Mouse (Mus musculus): ENCODE results near the gene Tmprss9. TPM values are rescaled to one million over a fixed set of nuclear protein-coding genes. Genes with fewer than 3 reads are reported as not detected.

Gene Tmprss9
- total RNA-seq, 2 experiments from 2014 or later, result not detected

- DNase-seq, result peak; percentile 32 to 46
Measured at GRCm38 (mm10) chr10:80937646-80938045, 66.0 kb downstream of the Tmprss9 start.

DNA sequence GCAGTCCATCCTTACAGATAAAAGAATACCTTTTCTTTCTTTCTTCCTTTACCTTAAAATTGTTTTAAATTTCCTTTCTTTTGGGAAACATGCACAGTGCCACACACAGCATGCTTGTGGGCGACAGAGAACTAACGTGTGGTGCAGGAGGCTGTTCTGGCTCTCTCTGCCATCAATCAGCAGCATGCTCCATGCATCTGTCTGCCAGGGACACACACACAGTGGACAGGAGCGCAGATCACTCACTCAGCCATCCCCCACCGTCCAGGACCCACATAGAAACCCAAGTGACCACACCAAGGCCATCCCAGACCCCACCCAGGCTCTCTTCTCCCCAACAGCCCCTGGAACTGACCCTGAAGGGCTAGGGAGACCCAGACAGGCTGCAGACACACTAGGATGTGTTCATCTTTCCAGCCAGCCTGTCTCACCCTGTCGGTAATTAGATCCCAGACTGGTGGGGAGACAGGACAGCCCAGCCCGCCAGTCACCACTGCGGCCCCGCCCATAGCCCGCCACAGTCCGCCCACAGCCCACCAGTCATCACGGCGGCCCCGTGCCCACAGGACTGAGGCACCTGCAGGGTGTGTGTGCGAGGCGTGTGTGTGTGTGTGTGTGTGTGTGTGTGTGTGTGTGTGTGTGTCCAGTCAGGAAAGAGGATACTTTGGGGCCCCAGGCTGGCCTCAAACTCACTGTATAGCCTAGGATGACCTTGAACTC lies 67.3 kb downstream of the Tmprss9 start:
- peak in 1 of 2 experiments; percentile 33 for DNase-seq

DNA sequence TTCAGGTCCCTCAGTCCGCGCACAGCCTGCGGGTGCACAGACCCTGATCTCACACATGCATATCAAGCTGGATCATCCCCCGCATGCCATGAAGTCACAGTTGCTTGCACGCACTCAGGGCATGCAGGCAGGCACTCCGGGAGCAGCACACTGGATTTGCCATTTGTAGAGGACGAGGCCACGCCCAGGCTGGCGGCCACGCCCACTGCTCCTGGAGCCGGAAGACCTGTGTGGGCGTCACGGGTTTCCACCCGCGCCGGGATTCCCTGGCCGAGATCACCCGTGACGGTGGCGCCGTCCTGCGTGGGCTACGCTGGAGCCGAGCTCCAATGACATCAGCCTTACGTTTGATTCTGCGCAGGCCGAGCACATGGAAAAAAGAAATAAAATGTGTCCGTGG lies 68.0 kb downstream of the Tmprss9 start:
- DNase-seq, result peak; percentile 92 to 95

DNA sequence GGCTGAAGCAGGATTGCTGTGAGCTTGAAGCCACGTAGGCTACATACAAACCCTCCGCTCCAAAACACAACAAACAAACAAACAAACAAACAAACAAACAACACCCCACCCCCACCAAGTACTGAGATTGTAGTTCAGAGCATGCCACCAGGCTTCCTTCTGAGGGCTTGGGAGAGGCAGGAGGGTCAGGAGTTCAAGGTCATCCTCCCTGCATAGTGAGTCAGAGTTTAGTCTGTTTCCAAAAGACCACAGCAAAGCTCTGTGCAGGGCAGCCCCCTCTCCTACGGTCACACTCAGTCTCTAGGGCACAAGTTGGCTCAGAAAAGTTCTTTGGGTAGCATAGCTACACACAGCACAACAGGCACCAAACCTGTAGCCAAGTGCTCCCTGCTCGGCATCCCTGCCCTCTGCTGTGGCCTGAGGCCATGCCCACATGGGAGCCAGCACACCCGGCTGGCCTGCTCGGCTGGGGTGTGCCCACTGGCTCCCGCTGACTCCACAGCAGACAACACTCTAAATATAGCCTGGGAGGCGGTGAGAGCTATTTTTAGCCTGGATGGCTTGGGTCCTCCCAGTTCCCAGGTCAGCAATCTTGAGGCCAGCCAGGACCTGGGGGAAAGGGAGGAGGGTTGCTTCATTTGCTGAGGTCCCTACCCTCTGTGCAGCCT lies 68.8 kb downstream of the Tmprss9 start:
- peak; percentile 69 to 83 for DNase-seq

GRCm38 (mm10) chr10:80940988-80941347 lies 69.3 kb downstream of the Tmprss9 start:
- peak in 1 of 2 experiments; percentile 31 for DNase-seq

GRCm38 (mm10) chr10:80942919-80943318 lies 71.3 kb downstream of the Tmprss9 start:
- DNase-seq, result no peak

DNA sequence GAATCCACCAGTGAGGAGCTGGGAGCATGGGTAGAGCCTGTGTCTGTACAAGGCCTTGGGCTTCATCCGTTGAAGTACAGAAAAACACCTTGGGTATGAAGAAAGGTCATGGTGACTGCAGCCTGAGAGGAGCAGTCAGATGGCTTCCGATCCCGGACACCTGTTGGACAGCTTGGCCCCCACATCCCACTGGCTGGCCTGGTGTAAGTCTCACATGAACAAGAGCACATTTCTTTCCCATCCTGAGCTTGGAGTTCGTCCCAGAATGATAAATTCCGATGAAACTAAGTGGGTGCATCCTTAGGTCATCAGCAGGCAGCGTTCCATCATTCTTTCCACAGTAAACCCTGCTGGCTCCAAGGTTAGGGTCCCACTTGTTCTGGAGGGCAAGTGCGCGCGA lies 72.1 kb downstream of the Tmprss9 start:
- peak in 1 of 2 experiments; percentile 53 for DNase-seq

DNA sequence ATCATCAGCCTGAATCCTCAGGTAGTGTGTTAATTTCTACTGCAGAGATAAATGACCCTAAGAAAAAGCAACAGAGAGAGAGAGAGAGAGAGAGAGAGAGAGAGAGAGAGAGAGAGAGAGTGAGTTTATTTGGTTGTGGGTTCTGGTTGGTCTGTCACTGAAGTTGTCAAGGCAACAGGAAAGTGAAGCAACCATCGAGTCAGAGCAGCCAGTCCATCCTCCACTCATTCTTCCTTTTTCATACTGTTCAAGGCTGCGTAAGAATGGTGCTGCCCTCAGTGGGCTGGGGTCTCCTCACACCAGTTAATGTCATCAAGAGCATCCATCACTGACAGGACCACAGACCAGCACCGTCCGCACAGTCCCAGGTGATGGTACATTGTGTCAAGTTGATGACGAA lies 72.6 kb downstream of the Tmprss9 start:
- DNase-seq, result no peak

DNA sequence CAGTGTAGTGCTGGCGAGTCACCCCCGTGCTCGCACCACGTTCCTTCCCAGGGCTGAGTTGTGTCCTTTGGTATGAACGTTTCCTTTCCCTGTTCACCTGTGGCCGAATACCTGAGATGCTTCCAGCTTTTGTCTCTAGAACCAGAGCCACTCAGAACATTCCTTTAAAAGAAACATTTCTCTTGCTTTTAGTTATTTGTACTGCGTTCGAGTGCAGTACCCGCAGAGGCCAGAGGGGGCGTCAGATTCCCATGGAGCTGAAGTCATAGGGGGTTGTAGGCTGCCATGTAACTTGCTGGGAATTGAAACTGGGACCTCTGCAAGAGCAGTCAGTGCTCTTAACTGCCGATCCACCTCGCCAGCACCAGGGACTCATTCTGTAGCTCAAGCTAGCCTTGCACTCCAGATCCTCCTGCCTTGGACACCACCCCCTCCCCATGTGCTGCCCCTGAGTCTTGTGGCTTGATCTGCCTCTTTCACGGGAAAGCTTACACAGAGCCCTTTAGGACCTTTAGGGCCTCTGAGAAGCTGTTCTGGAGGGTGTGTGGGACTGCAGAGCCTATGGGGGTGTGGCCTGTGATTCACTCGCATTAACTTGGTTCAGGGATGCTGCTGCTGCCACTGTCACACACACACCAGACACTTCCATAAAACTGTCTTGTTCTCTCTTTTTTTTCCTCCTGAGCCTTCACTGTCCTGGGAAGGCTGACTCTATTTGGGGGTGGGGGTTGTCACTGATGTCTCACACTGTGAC lies 75.2 kb downstream of the Tmprss9 start:
- DNase-seq, result no peak

GRCm38 (mm10) chr10:80947802-80948201 lies 76.2 kb downstream of the Tmprss9 start:
- peak; percentile 63 to 80 for DNase-seq

- peak in 1 of 2 experiments; percentile 64 for DNase-seq
Measured at GRCm38 (mm10) chr10:80948570-80948969, 76.9 kb downstream of the Tmprss9 start.

DNA sequence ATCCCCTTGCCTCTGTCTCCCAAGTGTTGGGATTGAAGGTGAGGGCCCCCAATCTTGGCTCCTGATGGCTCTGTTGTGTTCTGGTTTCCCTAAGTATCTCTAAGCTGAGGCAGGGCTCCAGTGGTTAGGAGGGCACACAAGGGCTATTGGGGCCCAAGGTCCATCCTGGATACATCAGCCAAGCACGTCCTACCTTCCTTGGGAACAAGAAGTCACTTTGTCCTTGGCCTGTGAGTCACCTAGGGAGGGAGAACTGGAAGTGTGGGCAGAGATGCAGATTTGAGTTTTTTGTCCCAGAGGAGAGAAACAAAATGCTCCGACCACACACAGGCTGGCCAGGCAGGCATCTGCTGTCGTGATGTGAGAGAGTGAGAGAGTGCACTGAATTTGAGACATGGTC lies 77.4 kb downstream of the Tmprss9 start:
- peak; percentile 58 to 68 for DNase-seq

Small RNAs within 50 kb of the gene (microRNA-seq; reads per million reads assigned to microRNA genes)
- 2.0 reads per million for gene Mir1982

Other genes with a start within 250 kb of the Tmprss9 start
- gene Csnk1g2, start 249.0 kb upstream of the Tmprss9 start, total RNA-seq (2021), result 100 to 1,000 TPM; 129 to 135 TPM
- 10 to 100 TPM; 61.7 to 71.2 TPM for gene Btbd2, start 214.8 kb upstream of the Tmprss9 start, total RNA-seq (2021)
- gene Mknk2, start 193.7 kb upstream of the Tmprss9 start, total RNA-seq (2021), result 100 to 1,000 TPM; 178 to 198 TPM
- 10 to 100 TPM; 19.4 to 20.1 TPM for gene Mob3a, start 169.9 kb upstream of the Tmprss9 start, total RNA-seq (2021)
- gene Izumo4, start 169.7 kb upstream of the Tmprss9 start, total RNA-seq (2021), result 10 to 100 TPM in 1 of 2 experiments, 1 to 10 TPM in 1; 9.9 to 16.6 TPM
- 10 to 100 TPM; 80.3 to 99.6 TPM for gene Ap3d1, start 129.6 kb upstream of the Tmprss9 start, total RNA-seq (2021)
- gene Dot1l, start 116.6 kb upstream of the Tmprss9 start, total RNA-seq (2021), result 10 to 100 TPM; 53.2 to 64.6 TPM
- gene Sf3a2, start 73.7 kb upstream of the Tmprss9 start, total RNA-seq (2021), result 10 to 100 TPM; 51.4 to 55.6 TPM
- gene Plekhj1, start 73.2 kb upstream of the Tmprss9 start, total RNA-seq (2021), result 10 to 100 TPM; 84.6 to 86.8 TPM
- gene Amh, start 66.6 kb upstream of the Tmprss9 start, total RNA-seq (2021), result under 1 TPM; 0.40 to 0.83 TPM
- gene Jsrp1, start 58.4 kb upstream of the Tmprss9 start, total RNA-seq (2021), result 1 to 10 TPM; 4.7 to 7.2 TPM
- 1,000 to 10,000 TPM in 1 of 2 experiments, 100 to 1,000 TPM in 1; 923 to 1,039 TPM for gene Oaz1, start 45.2 kb upstream of the Tmprss9 start, total RNA-seq (2021)
- 1 to 10 TPM; 5.8 TPM for gene Lingo3, start 27.8 kb upstream of the Tmprss9 start, total RNA-seq (2021)
- gene Lsm7, start 16.6 kb upstream of the Tmprss9 start, total RNA-seq (2021), result 10 to 100 TPM; 26.6 to 36.8 TPM
- gene Sppl2b, start 16.6 kb upstream of the Tmprss9 start, total RNA-seq (2021), result 10 to 100 TPM; 28.1 to 30.3 TPM
- gene Timm13, start 29.1 kb downstream of the Tmprss9 start, total RNA-seq (2021), result 100 to 1,000 TPM; 202 to 239 TPM
- gene Lmnb2, start 46.4 kb downstream of the Tmprss9 start, total RNA-seq (2021), result 10 to 100 TPM; 11.2 to 17.2 TPM
- 100 to 1,000 TPM in 1 of 2 experiments, 10 to 100 TPM in 1; 81.7 to 149 TPM for gene Gadd45b, start 58.2 kb downstream of the Tmprss9 start, total RNA-seq (2021)
- 1 to 10 TPM; 6.4 to 6.7 TPM for gene Gng7, start 143.1 kb downstream of the Tmprss9 start, total RNA-seq (2021)
- 1 to 10 TPM; 1.2 to 1.5 TPM for gene Diras1, start 153.8 kb downstream of the Tmprss9 start, total RNA-seq (2021)
- 10 to 100 TPM; 33.2 to 68.5 TPM for gene Slc39a3, start 165.6 kb downstream of the Tmprss9 start, total RNA-seq (2021)
- gene Sgta, start 188.3 kb downstream of the Tmprss9 start, total RNA-seq (2021), result 100 to 1,000 TPM; 223 to 227 TPM
- gene Thop1, start 198.2 kb downstream of the Tmprss9 start, total RNA-seq (2021), result 10 to 100 TPM; 51.5 to 56.6 TPM
- gene Creb3l3, start 227.0 kb downstream of the Tmprss9 start, total RNA-seq (2021), result 1 to 10 TPM in 1 of 2 experiments, under 1 TPM in 1; 0.36 to 2.1 TPM
- gene Map2k2, start 234.1 kb downstream of the Tmprss9 start, total RNA-seq (2021), result 100 to 1,000 TPM; 178 to 186 TPM